Mouse (Mus musculus) bone marrow macrophage, adult 2 months (primary cell): ENCODE results near the gene Cxcl16.

Experiments used
- CTCF ChIP-seq: IDR thresholded peaks from 2 replicates; pipeline ENCODE4 v1.5.1; 2012; ENCODE audit warnings: low read depth, mild to moderate bottlenecking, low read length, moderate library complexity
- POLR2A ChIP-seq: IDR thresholded peaks from 2 replicates; pipeline ENCODE4 v1.6.1; 2012; ENCODE audit warnings: mild to moderate bottlenecking, low read depth, low read length, borderline replicate concordance

- TF ChIP-seq POLR2A (no peak), CTCF (no peak)
Measured at GRCm38 (mm10) chr11:70441882-70442281, 17.9 kb downstream of the Cxcl16 start.
